Mouse (Mus musculus) cerebellum, adult 2 months (tissue): ENCODE results near the gene Cpeb2. TPM values are rescaled to one million over a fixed set of nuclear protein-coding genes. Genes with fewer than 3 reads are reported as not detected.
A peak's percentile ranks its signal among the peaks of the same experiment; 100 is the strongest.

Source experiments
- DNase-seq, 2 experiments: peaks; one replicate each; pipeline ENCODE4 v3.0.0; 2021
- H3K27ac ChIP-seq: fragments of 200-500 bp; 2 replicates; pipeline ENCODE4 v1.5.1; 2012; ENCODE audit warnings: low read length, control low read depth, inconsistent platforms; ENCODE audit not compliant: insufficient read depth
- H3K27me3 ChIP-seq: fragments of 200-500 bp; 2 replicates; pipeline ENCODE4 v1.6.1; 2012; ENCODE audit warnings: inconsistent platforms, mild to moderate bottlenecking, low read length, moderate library complexity; ENCODE audit not compliant: control insufficient read depth, insufficient read depth
- H3K4me1 ChIP-seq: fragments of 200-500 bp; 2 replicates; pipeline ENCODE4 v1.6.1; 2011; ENCODE audit warnings: low read length; ENCODE audit not compliant: control insufficient read depth, insufficient read depth
- H3K4me3 ChIP-seq: fragments of 200-500 bp; replicated peaks from 2 replicates; pipeline ENCODE3; 2011; ENCODE audit warnings: mild to moderate bottlenecking, low read depth, low read length, control low read depth; ENCODE audit not compliant: insufficient read depth
- CTCF ChIP-seq: fragments of 200-500 bp; IDR thresholded peaks from 2 replicates; pipeline ENCODE4 v1.5.1; 2011; ENCODE audit warnings: low read depth, mild to moderate bottlenecking, control low read depth, low read length, moderate library complexity, borderline replicate concordance; ENCODE audit not compliant: insufficient read depth
- POLR2A ChIP-seq: fragments of 200-500 bp; IDR thresholded peaks from 2 replicates; pipeline ENCODE4 v1.6.1; 2011; ENCODE audit warnings: low read length, control low read depth, borderline replicate concordance; ENCODE audit not compliant: insufficient read depth
- WGBS: fragments of 180-500 bp; shearing (Covaris S2); methylation state at CpG from one replicate; pipeline ENCODE4 v1.1.7; 2018; 5-methylcytosine and 5-hydroxymethylcytosine counted together
- polyA plus RNA-seq: library from polyadenylated mRNA; depleted of rRNA; stranded (reverse); fragments of >200 nt; gene quantifications from 2 replicates; pipeline ENCODE4 v1.2.3, GENCODE M21; 2012

The Cpeb2 gene
- polyA plus RNA-seq, 1 experiment: 31.8 TPM

DNA sequence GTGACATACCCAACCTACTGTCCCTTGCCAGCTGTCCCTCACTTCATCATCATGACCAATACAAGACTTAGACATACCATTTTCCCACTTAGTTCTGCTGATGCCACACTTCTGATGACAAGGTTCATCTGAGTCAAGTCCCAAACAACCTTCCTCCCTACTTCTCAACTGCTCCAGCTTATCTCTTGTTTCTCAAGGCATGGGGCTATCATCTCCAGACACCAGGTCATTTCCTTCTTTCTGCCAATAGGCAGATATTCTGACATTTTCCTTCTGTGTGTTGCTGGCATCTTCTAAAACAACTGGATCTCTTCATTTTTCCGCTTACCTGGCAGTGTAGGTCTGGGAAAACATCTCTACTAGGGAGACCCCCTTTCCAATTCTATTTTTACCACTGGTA lies 104.2 kb downstream of the Cpeb2 start:
- no peak for DNase-seq
- 98% methylated on average over 1 of the region's 1 CpGs for WGBS
- H3K27ac ChIP-seq: no peak overlapping the region
- peaks cover 7% of the 10 kb centered on the region for H3K4me1 ChIP-seq
- TF ChIP-seq POLR2A (no peak), CTCF (no peak)
- no peak overlapping the region for H3K4me3 ChIP-seq
- H3K27me3 ChIP-seq: no peaks in the 10 kb centered on the region

DNA sequence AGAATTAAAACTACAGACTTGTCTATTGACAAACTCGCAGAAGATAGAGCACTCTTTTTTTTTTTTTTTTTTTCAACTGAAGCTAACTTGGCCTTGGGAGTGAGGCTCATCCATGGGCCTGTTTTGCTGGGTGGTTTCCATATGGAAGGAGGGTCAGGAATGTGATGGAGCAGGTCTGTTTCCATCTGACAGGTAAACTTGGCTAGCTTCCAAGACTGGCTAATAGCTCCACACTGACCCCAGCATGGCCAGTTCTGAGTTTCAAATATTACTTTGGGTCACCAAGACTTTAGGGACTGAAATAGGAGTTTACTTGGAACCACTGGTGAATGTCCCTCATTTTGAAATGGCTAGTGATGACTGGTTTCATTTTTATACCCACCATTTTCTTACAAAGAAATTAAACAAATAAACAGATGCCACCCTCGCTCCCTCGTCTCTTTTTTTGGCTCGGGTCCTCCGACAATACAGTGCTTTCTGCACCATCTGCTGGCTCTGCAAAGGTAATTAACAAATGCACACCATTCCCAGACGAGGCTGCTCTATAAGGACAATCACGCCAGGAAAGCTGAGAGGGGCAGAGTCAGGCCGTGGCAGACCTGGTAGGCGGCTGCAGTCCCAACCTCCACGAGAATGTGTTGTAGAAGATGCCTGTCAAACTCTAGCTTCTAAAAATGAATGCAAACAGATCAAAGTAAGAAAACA lies 106.0 kb downstream of the Cpeb2 start:
- peak; percentile 84 to 94 for DNase-seq
- WGBS: 7% methylated on average over 10 of the region's 10 CpGs
- H3K27me3 ChIP-seq: no peaks in the 10 kb centered on the region
- peaks cover 7% of the 10 kb centered on the region for H3K4me1 ChIP-seq
- TF ChIP-seq POLR2A: no peak
- TF ChIP-seq CTCF: no peak
- no peak overlapping the region for H3K4me3 ChIP-seq
- no peak overlapping the region; the same call in 1 of the 2 replicates for H3K27ac ChIP-seq
